Mouse (Mus musculus) liver, embryonic 11.5 days (tissue): ENCODE results near the gene Prkcd. TPM values are rescaled to one million over a fixed set of nuclear protein-coding genes. Genes with fewer than 3 reads are reported as not detected.

Source experiments
- ATAC-seq: fragments of 200-750 bp; cut with Nextera tagmentation; replicated peaks from 2 replicates; pipeline ENCODE4 v1.8.0; 2017; ENCODE audit warnings: moderate number of reproducible peaks, mild to moderate bottlenecking, moderate TSS enrichment, moderate library complexity; ENCODE audit not compliant: low FRiP score
- DNase-seq: peaks from one replicate; pipeline ENCODE4 v3.0.0-alpha.2; 2017; ENCODE audit warnings: low spot score
- H3K27ac ChIP-seq: fragments of 300-500 bp; sonication (generic); 2 replicates; pipeline ENCODE4 v1.5.1; 2014; ENCODE audit warnings: mild to moderate bottlenecking, low read depth, low read length, control low read depth
- H3K27me3 ChIP-seq: fragments of 300-500 bp; sonication (generic); replicated peaks from 2 replicates; pipeline ENCODE4 v1.6.1; 2014; ENCODE audit warnings: low read length, mixed read lengths; ENCODE audit not compliant: control insufficient read depth, insufficient read depth
- H3K36me3 ChIP-seq: fragments of 300-500 bp; sonication (generic); 2 replicates; pipeline ENCODE4 v1.6.1; 2014; ENCODE audit warnings: mild to moderate bottlenecking, low read length, moderate library complexity, mixed read lengths; ENCODE audit not compliant: control insufficient read depth, insufficient read depth
- H3K4me1 ChIP-seq: fragments of 300-500 bp; sonication (generic); replicated peaks from 2 replicates; pipeline ENCODE4 v1.6.1; 2014; ENCODE audit warnings: low read length, mixed read lengths; ENCODE audit not compliant: control insufficient read depth, insufficient read depth
- H3K4me2 ChIP-seq: fragments of 300-500 bp; sonication (generic); 2 replicates; pipeline ENCODE4 v1.6.1; 2014; ENCODE audit warnings: mild to moderate bottlenecking, control low read depth, moderate library complexity
- H3K4me3 ChIP-seq: fragments of 300-500 bp; sonication (generic); 2 replicates; pipeline ENCODE4 v1.5.1; 2014; ENCODE audit warnings: low read depth, low read length, control low read depth
- H3K9ac ChIP-seq: fragments of 300-500 bp; sonication (generic); 2 replicates; pipeline ENCODE4 v1.6.1; 2014; ENCODE audit warnings: low read depth, low read length, control low read depth
- H3K9me3 ChIP-seq: fragments of 300-500 bp; sonication (generic); 2 replicates; pipeline ENCODE4 v1.6.1; 2016; ENCODE audit warnings: low read length, inconsistent platforms, mixed read lengths; ENCODE audit not compliant: control insufficient read depth
- WGBS: fragments of 180-500 bp; shearing (Covaris S2); extraction: QIAGEN DNeasy Blood & Tissue Kit; methylation state at CpG from one replicate; pipeline ENCODE4 v1.1.7; 2014; 5-methylcytosine and 5-hydroxymethylcytosine counted together
- polyA plus RNA-seq: library from polyadenylated mRNA; unstranded; fragments of >200 nt; fragmentation: Nextera tagmentation; extraction: Ambion mirVana; gene quantifications from 2 replicates; pipeline ENCODE4 v1.2.1, GENCODE M21; 2014

The Prkcd gene
- polyA plus RNA-seq, 1 experiment from 2014 or later, result 34.7 TPM

DNA sequence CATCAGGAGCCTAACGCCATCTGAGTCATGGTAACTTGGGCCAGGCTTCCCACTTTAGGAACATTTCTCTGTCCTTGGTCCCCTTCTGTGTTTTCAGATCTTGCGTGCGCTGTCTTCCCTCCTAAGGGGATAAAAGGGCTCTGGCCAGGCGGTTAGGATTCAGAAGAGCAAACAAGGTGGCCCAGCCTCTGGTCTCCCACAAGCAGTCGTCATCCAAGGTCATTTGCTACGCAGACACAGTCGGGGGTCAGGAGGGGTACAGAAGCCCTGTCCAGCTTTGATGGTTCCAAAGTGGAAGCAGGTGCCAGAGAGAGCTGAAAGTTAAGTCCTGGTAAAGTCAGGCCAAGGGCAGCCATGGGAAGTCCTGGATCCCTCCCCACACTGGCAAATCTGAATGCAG lies 35.1 kb downstream of the Prkcd start:
- no peak overlapping the region for H3K4me3 ChIP-seq
- no peak overlapping the region for H3K4me2 ChIP-seq
- no peak for ATAC-seq
- peaks cover 8% of the 10 kb centered on the region; the same call in 1 of the 2 replicates for H3K4me1 ChIP-seq
- H3K27me3 ChIP-seq, result no peaks in the 10 kb centered on the region
- H3K9ac ChIP-seq, result no peak overlapping the region
- 0 out of 2 replicates have a peak, but pooled peaks cover 2% of the 10 kb centered on the region for H3K36me3 ChIP-seq
- no peak for DNase-seq
- 76% methylated on average over 7 of the region's 7 CpGs for WGBS
- no peaks in the 10 kb centered on the region for H3K9me3 ChIP-seq
- H3K27ac ChIP-seq, result no peak overlapping the region

DNA sequence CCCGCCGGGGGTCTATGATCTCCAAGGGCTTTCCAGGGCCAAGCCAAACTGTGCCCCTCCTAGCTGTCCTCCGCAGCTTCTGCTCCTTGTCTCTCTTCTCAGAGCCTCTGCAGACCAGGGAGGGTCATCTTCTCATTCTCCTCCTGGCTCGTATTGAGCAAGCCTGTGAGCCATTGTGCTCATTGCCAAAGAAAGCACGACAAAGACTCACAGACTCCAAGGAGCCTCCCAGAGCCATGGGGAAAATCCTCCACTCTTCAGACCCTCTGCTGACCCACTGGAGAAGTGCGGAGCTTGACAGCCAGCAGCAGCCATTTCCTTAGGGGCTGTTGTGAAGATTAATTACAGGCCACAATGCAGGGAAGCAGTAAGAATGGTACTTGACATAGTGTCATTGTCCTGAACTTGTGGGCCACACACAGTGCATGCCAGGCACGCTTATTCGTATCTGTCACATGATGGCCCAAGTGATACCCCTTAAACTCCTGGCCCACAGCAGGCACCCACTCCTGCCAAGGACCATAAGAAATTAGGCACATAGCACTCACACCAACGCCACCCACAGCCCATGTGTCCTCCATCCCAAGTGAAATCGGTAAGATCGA lies 35.9 kb downstream of the Prkcd start:
- no peak for DNase-seq
- Histone ChIP-seq H3K4me3 (no peak overlapping the region), H3K36me3 (no peaks in the 10 kb centered on the region), H3K4me1 (peaks cover 8% of the 10 kb centered on the region; the same call in 1 of the 2 replicates), H3K4me2 (no peak overlapping the region), H3K27me3 (no peaks in the 10 kb centered on the region), H3K27ac (no peak overlapping the region), H3K9ac (no peak overlapping the region), H3K9me3 (no peaks in the 10 kb centered on the region)
- 76% methylated on average over 11 of the region's 11 CpGs for WGBS
- no peak for ATAC-seq

DNA sequence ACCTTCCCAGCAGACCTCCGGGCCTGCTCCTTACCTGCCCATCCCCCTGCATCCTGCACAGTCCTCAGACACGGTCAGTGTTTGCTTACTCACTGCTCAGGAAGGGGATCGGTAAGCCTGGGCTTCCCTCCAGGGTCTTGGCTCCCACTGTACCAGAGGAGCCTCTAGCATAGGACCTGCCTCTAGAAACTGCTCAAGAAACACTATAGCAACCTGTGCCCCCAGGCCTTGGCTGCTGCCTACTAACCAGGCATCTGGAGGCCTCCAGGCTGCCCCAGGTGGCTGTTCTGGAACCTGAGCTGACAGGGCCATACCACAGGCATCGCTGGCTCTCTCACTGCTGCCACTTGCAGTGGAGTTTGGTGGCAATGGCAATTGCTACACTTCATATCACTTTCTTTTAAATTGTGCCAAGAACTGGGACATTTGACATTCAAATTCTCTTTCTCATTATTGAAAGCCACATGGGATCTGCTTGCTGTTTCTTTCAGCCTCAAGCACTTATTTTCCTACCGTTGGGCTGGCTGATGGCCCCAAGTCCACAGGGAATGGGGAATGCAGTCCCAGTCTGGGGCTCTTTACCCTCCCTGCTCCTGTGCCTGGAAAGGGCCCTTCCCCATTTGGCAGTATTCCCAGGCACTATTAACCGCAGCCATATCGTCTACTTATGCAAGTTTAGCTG lies 39.1 kb downstream of the Prkcd start:
- WGBS, result 63% methylated on average over 7 of the region's 7 CpGs
- H3K9me3 ChIP-seq, result no peaks in the 10 kb centered on the region
- no peak for ATAC-seq
- H3K27me3 ChIP-seq, result no peaks in the 10 kb centered on the region
- H3K27ac ChIP-seq, result no peak overlapping the region
- peaks cover 16% of the 10 kb centered on the region for H3K4me1 ChIP-seq
- H3K4me2 ChIP-seq, result no peak overlapping the region
- H3K4me3 ChIP-seq, result no peak overlapping the region
- DNase-seq, result no peak
- H3K9ac ChIP-seq, result no peak overlapping the region
- no peaks in the 10 kb centered on the region for H3K36me3 ChIP-seq

DNA sequence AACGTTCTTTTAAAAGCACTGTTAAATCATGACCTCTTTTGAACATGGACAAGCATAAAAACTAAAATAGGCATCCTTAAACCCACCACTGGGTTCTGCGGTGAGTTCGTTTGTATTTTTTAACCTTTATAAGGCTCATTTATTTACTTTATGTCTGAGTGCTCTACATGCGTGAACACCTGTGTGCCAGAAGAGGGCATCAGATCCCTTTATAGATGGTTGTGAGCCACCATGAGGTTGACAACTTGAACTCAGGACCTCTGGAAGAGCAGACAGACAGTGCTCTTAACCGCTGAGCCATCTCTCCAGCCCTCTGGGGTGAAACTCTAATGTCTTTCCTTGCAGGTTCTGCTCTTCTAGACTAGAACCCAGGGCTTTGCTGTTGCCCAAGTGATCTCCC lies 40.7 kb downstream of the Prkcd start:
- no peaks in the 10 kb centered on the region for H3K36me3 ChIP-seq
- 84% methylated on average over 5 of the region's 5 CpGs for WGBS
- no peak for ATAC-seq
- DNase-seq, result no peak
- no peaks in the 10 kb centered on the region for H3K9me3 ChIP-seq
- no peak overlapping the region for H3K9ac ChIP-seq
- H3K4me2 ChIP-seq, result no peak overlapping the region
- no peak overlapping the region for H3K4me3 ChIP-seq
- no peaks in the 10 kb centered on the region for H3K27me3 ChIP-seq
- no peak overlapping the region for H3K27ac ChIP-seq
- H3K4me1 ChIP-seq, result peaks cover 12% of the 10 kb centered on the region

DNA sequence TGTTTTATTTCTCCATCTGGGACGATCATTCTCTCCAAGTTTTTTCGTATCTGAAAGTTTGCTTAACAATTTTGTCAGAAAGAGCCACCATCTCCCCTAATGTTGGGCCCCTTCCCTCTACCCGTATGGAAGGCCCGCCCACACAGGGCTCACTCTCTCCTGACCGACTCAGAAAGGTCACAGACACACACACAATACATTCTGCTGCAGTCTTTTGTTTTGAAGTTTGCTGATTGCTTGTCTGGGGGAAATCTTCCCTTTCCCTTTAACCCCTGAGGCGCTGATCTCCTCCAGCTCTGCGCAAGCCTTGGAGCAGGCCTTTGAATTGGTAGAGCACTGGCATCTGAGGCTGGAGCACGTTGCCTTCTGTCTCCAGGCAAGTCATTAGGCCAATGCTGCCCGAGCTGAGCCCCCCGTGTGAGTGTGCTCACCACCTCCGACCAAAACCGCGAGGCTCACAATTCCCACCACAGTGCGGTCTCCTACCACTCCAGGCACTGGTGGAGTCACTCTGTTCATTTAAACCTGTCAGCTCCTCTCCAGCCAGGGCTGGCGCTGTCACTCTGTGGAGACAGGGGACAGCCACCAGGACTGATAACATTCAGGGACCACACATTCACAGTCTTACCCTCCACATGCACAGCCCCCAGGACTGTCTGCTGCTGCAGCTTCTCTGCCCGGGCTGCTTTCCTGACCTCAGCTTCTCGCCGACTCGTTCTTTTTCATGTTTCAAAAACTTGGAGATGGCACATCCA lies 41.3 kb downstream of the Prkcd start:
- peak; percentile 51; the same call in 1 of the 2 replicates for ATAC-seq
- no peaks in the 10 kb centered on the region for H3K9me3 ChIP-seq

DNA sequence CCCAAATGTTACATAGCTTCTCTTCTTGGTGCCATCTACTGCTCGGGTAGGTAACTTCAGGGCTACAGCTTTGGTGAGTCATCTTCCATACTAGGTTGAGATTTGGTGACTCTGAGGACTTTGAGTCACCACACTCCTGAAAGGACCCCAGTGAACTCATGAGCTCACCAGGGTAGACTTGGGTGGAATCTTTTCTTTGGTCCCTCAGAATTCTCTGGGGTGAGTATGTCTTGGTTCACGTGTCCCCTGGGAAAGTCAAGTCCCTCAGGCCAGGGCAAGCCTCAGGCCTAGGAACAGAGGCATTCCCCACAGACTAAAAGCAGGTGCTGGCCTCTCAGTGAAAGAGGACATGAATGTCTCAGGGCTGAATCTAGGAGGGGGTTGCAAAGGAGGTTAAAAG lies 41.9 kb downstream of the Prkcd start:
- Histone ChIP-seq H3K27me3 (no peaks in the 10 kb centered on the region), H3K36me3 (no peaks in the 10 kb centered on the region), H3K4me3 (no peak overlapping the region), H3K9ac (no peak overlapping the region), H3K4me1 (peaks cover 15% of the 10 kb centered on the region), H3K4me2 (no peak overlapping the region), H3K9me3 (no peaks in the 10 kb centered on the region), H3K27ac (no peak overlapping the region)
- WGBS, result 63% methylated on average over 2 of the region's 2 CpGs
- no peak for DNase-seq
- ATAC-seq, result no peak

More for the DNA sequence above, 41.3 kb downstream of the Prkcd start:
- no peaks in the 10 kb centered on the region for H3K36me3 ChIP-seq
- H3K4me2 ChIP-seq, result peak overlapping the region; percentile 14
- peak overlapping the region; percentile 20; the same call in 1 of the 2 replicates for H3K9ac ChIP-seq
- DNase-seq, result no peak
- no peak overlapping the region for H3K4me3 ChIP-seq
- 43% methylated on average over 19 of the region's 19 CpGs for WGBS
- H3K27ac ChIP-seq, result no peak overlapping the region
- H3K4me1 ChIP-seq, result peaks cover 15% of the 10 kb centered on the region
- H3K27me3 ChIP-seq, result no peaks in the 10 kb centered on the region

DNA sequence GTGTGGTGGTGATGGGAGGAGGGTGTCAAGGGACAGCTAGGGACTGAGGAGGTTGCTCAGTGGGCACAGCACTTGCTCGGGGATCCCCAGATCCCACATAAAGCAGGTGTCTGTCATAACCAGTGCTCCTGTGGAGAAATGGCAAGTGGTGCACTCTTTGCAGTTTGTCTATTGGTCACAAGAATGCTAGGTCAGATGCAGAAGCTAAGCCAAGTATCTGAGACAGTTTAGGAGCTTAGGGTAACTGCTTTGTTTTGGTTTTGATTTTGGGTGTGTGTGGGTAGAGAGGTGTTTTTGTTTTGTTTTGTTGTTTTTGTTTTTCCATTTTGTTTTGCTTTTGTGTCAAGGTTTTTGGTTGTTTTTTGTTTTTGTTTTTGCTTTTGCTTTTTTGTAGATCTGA lies 44.8 kb downstream of the Prkcd start:
- WGBS, result 80% methylated on average over 1 of the region's 1 CpGs
- no peak overlapping the region for H3K9ac ChIP-seq
- no peak overlapping the region for H3K4me2 ChIP-seq
- no peaks in the 10 kb centered on the region for H3K36me3 ChIP-seq
- no peak for ATAC-seq
- peaks cover 23% of the 10 kb centered on the region for H3K4me1 ChIP-seq
- no peaks in the 10 kb centered on the region for H3K9me3 ChIP-seq
- H3K27ac ChIP-seq, result no peak overlapping the region
- no peak for DNase-seq
- no peaks in the 10 kb centered on the region for H3K27me3 ChIP-seq
- no peak overlapping the region for H3K4me3 ChIP-seq

DNA sequence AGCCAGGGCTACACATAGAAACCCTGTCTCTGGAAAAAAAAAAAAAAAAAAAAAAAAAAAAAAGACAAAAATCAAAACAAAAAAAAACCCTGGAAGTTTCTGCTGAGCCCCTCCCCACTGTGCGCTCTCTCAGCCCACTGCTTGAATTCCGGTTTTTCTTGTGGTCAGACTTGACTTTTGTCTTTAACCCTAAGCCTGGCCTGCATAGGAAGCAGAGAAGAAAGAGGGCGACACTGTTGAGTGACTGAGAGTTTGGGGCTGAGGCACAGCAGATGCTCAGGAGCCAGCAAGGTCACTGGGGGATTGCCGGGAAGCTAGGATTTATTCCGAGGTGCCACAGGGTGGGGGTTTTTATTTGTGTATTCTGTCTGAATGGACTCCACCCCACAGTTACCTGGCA lies 46.1 kb downstream of the Prkcd start:
- DNase-seq (no peak), ATAC-seq (no peak)
- Histone ChIP-seq H3K4me2 (no peak overlapping the region), H3K4me3 (no peak overlapping the region), H3K27me3 (no peaks in the 10 kb centered on the region), H3K9ac (no peak overlapping the region), H3K9me3 (no peaks in the 10 kb centered on the region), H3K27ac (no peak overlapping the region), H3K4me1 (peaks cover 32% of the 10 kb centered on the region), H3K36me3 (peaks cover 6% of the 10 kb centered on the region)
- WGBS, result 40% methylated on average over 5 of the region's 5 CpGs
